Mouse (Mus musculus): ENCODE data around the gene Sun2.

- no peak for TF ChIP-seq CTCF (conservative IDR thresholded peaks at IDR 0.05; ENCODE audit: insufficient read depth, insufficient read length, low read depth, low read length)
- no peak for TF ChIP-seq POLR2A (IDR thresholded peaks at IDR 0.05; ENCODE audit: low read depth, low read length)
Observed at GRCm38 (mm10) chr15:79685141-79685641, 57.1 kb downstream of the Sun2 start.
